Mouse (Mus musculus) erythroid progenitor cell, adult 5-6 weeks (primary cell): ENCODE data around the gene Fancc. TPM values are rescaled to one million over a fixed set of nuclear protein-coding genes. Genes with fewer than 3 reads are reported as not detected.

Source experiments
- ATAC-seq: replicated peaks from 2 replicates; pipeline ENCODE4 v1.8.0; 2016; ENCODE audit warnings: moderate number of reproducible peaks, mild to moderate bottlenecking, moderate TSS enrichment, inconsistent platforms; ENCODE audit not compliant: poor library complexity, low FRiP score, severe bottlenecking
- total RNA-seq, 2 experiments: library from RNA; stranded (forward) in 1 of 2; stranded (reverse) in 1 of 2; fragments of 150-400 nt in 1 of 2; fragments of 186-747, 209-891 nt in 1 of 2; gene quantifications; 2 replicates each; pipeline versions ENCODE4 v1.2.3 to v1.2.4; 2015 to 2017; ENCODE audit warnings: low replicate concordance in 2 of 2

The Fancc gene
- total RNA-seq, 2 experiments from 2014 or later, result 21.4 to 24.1 TPM

- ATAC-seq, result no peak
Measured at GRCm38 (mm10) chr13:63278141-63278631, 218.9 kb downstream of the Fancc start.

GRCm38 (mm10) chr13:63277316-63277715 is 219.8 kb downstream of the Fancc start:
- ATAC-seq, result no peak

- ATAC-seq, result no peak
Measured at GRCm38 (mm10) chr13:63276389-63276788, 220.7 kb downstream of the Fancc start.

GRCm38 (mm10) chr13:63274488-63275166 is 222.5 kb downstream of the Fancc start:
- ATAC-seq, result no peak

DNA sequence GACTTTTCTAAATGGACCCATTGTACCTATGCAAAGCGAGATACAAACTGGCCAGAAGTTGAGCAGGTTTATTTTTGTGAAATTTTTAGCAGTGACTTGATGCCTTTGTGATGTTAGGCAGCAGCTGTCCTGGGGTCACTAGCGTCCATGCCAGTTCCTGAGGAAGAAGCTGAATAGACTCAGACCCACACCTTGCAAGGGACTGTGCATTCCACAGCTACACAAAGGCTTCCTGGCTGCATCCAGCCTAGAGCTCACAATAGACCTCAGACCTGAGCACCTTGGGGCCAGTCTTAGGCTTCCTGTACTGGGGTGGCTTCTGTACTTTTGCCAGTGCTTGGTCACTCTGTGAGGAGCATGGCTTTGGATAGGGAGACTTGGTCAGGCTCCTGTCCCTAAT is 223.2 kb downstream of the Fancc start:
- ATAC-seq, result no peak

- no peak for ATAC-seq
Measured at GRCm38 (mm10) chr13:63272602-63273229, 224.4 kb downstream of the Fancc start.

DNA sequence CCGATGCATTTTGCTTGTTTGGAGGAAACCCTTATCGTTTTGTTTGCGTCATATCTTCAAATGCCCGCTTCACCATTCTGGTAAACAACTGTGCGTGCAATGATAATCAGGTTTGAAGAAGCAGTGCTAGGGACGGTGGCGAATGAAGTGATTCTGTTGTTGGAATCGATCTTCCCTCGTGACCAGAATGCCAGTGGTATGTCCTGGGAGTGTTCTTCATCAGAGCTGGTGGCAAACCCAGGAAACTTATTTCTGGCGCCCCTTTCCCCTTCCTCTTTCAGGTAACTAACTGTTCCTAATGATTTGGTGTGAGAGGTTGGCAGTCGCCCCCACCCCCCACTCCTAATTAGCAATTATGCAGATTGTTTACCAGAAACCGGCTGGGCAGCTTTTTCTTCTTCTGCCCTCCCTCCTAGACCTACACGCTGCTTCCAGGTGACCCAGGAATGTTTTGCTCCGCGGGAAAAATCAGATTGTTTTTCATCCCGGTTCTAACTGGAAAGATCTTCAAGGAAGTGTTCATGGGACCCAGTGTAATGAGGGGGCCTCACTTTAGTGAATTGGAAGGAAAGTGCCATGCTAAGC is 225.0 kb downstream of the Fancc start:
- ATAC-seq, result no peak

- no peak for ATAC-seq
Measured at GRCm38 (mm10) chr13:63270191-63270590, 226.9 kb downstream of the Fancc start.

- ATAC-seq, result no peak
Measured at GRCm38 (mm10) chr13:63268776-63269175, 228.3 kb downstream of the Fancc start.

DNA sequence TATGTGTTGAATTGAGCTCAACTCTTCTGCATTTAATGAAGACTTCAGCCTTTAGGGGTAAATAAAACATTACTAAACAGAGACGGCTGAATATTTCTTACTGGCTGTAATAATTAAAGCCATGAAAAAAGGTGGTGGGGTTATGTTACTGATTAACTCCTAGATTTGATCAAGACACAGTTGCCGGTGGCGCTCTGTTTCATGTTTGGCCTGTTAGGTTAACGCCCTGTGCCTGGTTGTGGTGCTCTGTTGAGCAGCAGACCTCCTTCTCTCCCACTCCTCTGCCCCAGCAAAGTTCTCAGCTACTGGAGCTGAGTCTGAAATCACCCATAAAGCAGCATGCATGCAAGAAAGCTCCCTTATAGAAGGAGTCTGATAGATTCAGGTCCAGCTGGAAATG is 228.7 kb downstream of the Fancc start:
- no peak for ATAC-seq

DNA sequence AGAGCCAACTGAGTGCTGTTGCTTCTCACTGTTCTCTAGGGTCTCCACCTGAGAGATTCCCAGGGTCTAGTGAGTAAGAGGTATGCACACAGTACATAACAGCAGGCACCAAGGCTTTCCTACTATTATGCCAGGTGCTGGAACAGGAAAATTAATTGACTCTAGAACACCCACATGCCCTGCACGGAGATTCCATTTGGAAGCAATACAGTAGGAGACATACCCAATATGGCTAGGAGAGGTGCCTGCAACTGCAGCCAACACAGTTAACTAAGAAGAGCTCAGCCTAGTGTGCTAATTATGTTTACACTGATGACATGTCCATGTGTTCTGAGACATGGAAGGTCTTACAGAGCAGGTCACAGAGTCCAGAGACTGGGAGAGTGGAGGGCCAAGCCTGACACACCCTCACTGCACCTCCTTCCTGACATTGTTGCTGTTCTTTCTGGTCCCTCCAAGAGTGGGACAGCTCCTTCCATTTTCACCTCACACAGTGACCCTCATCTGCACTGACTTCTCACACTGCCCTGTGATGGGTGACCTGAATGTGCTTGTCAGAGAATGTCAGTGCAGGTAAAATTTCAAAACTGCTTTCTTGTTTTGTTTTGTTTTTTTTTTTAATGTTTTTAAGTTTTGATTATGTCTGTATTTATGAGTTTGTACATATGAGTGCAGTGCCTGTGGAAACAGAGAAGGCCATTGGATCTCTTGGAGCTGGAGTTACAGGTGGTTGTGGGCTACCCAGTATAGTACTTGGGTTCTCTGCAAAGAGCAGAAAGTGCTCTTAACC is 234.7 kb downstream of the Fancc start:
- ATAC-seq, result no peak

DNA sequence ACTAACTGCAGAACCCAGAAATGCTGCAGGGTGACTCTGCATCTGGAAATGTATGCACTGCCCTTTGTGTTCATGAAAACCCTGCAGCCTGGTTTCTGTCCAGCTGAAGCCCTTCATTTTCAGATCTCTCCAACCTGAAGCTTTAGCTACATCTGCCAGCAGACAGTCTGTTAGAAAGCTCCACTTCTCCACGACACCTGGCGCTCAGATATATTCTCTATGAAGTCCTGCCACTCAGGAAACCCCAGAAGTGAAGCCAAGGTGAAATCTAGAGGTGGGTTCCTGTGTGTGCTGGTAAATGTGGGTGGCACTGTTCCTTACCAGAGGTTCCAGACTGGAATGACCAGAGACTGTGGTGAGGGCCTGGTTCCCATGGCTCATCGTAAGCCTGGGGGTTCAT is 235.4 kb downstream of the Fancc start:
- no peak for ATAC-seq

DNA sequence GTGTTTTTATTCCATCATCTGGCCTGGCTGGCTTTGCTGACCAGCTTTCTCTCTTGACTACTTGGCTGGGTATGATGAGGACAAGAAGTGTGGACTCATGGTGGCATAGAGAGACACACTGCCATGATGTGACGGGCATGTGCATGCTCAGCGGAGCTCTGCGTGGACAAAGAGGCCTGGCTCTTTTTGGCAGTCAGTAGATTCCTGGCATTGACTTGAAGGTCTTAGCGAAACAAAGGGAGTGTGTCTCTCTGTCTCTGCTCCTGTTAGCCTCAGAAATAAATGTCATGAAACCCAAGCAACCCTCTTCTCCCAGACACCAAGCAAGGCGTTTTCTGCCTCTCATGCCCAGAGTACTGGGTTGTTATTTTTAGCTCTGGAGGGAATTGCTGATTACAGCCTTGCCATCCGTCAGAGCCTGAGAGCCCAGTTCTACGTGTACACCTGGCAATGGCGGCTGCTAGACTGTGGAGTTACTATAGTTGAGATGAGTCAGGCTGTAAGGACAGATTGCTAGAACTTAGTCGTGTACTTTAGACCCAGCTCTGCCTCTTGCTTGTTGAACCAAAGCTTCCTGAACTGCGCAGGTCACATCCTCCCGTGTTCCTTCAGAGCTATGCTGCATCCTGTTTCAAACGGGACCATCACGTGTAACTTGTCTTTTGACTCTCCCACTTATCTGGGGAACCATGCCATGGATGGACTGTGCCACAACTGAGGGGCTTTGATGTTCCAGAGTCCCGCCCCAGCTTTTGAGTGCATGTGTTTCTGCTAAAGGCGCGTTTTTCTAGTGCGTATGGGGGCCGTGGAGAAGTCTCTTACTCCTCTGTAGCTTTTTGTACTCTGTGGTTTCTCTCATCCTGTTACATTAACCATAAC is 236.1 kb downstream of the Fancc start:
- no peak for ATAC-seq

DNA sequence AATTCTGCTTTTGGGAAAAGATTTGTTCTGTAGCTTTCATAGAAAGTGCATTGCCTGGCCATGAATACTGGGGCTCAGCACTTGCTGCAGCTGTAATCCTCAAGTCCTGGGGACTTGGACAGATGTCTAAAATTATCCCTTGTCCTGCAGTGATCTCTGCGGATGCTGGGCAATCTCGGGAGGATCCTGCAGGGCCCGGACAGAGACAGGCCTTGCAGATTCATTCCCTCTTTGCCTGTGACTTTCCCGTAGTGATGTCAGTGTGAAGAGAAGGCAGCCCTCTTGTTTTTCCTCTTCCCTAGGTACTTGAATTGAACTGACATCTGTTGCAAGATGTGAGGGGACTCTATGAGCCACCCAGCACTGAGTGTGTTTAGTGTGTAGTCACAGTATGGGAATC is 236.9 kb downstream of the Fancc start:
- ATAC-seq, result no peak

- ATAC-seq, result no peak
Measured at GRCm38 (mm10) chr13:63258671-63259070, 238.4 kb downstream of the Fancc start.

DNA sequence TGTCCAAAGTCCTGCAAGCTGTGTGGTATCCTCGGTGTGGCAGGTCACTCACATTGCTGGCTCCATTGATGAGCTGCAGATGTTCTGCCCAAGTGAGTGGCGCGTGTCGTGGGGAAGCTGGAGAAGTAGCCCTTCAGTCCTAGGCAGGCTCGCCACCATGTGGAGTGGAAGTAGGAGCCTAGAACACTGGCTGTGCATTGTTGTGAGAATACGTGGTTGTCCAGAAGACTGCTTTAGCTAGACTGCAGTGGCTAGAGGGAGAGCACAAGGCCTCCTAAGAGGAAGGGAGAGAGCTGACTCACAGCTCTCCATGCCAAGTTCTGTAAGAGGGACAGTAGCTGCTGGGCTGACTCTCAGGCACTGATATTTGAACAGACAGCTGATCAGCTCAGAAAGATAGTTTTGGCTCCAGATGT is 238.9 kb downstream of the Fancc start:
- ATAC-seq, result no peak

- no peak for ATAC-seq
Measured at GRCm38 (mm10) chr13:63256807-63257206, 240.3 kb downstream of the Fancc start.

GRCm38 (mm10) chr13:63256146-63256545 is 240.9 kb downstream of the Fancc start:
- no peak for ATAC-seq

GRCm38 (mm10) chr13:63255519-63256011 is 241.5 kb downstream of the Fancc start:
- ATAC-seq, result no peak
